Mouse (Mus musculus) heart, embryonic 12.5 days (tissue): Measurements from ENCODE around the gene Zfp184. TPM values are rescaled to one million over a fixed set of nuclear protein-coding genes. Genes with fewer than 3 reads are reported as not detected.
A peak's percentile ranks its signal among the peaks of the same experiment; 100 is the strongest.

ENCODE experiments used
- ATAC-seq: fragments of 200-750 bp; cut with Nextera tagmentation; 2 replicates; pipeline ENCODE4 v1.8.0; 2017; ENCODE audit warnings: moderate TSS enrichment, moderate library complexity; ENCODE audit not compliant: insufficient number of reproducible peaks, low FRiP score
- H3K27ac ChIP-seq: fragments of 300-500 bp; sonication (generic); 2 replicates; pipeline ENCODE4 v1.5.1; 2016; ENCODE audit warnings: mild to moderate bottlenecking, moderate library complexity; ENCODE audit not compliant: poor library complexity, severe bottlenecking
- H3K27me3 ChIP-seq: fragments of 300-500 bp; sonication (generic); replicated peaks from 2 replicates; pipeline ENCODE4 v1.6.1; 2016; ENCODE audit warnings: mild to moderate bottlenecking, moderate library complexity
- H3K36me3 ChIP-seq: fragments of 300-500 bp; sonication (generic); 2 replicates; pipeline ENCODE4 v1.6.1; 2016; ENCODE audit warnings: mild to moderate bottlenecking, moderate library complexity
- H3K4me1 ChIP-seq: fragments of 300-500 bp; sonication (generic); replicated peaks from 2 replicates; pipeline ENCODE4 v1.6.1; 2016; ENCODE audit warnings: mild to moderate bottlenecking
- H3K4me2 ChIP-seq: fragments of 300-500 bp; sonication (generic); 2 replicates; pipeline ENCODE4 v1.6.1; 2016; ENCODE audit warnings: mild to moderate bottlenecking, moderate library complexity
- H3K4me3 ChIP-seq: fragments of 300-500 bp; sonication (generic); 2 replicates; pipeline ENCODE4 v1.5.1; 2016; ENCODE audit warnings: mild to moderate bottlenecking
- H3K9ac ChIP-seq: fragments of 300-500 bp; sonication (generic); 2 replicates; pipeline ENCODE4 v1.6.1; 2016; ENCODE audit warnings: mild to moderate bottlenecking, moderate library complexity
- H3K9me3 ChIP-seq: fragments of 300-500 bp; sonication (generic); replicated peaks from 2 replicates; pipeline ENCODE4 v1.6.1; 2016; ENCODE audit warnings: mild to moderate bottlenecking, moderate library complexity
- WGBS: fragments of 180-500 bp; shearing (Covaris S2); methylation state at CpG from one replicate; pipeline ENCODE4 v1.1.7; 2016; 5-methylcytosine and 5-hydroxymethylcytosine counted together
- polyA plus RNA-seq: library from polyadenylated mRNA; unstranded; fragments of >200 nt; fragmentation: Nextera tagmentation; extraction: Ambion mirVana; gene quantifications from 2 replicates; pipeline ENCODE4 v1.2.1, GENCODE M21; 2016

Zfp184 gene
- polyA plus RNA-seq, 1 experiment from 2014 or later = 7.5 TPM

- 3% methylated on average over 17 of the region's 17 CpGs for WGBS
- Histone ChIP-seq H3K9me3 (no peaks in the 10 kb centered on the region), H3K27ac (no peak overlapping the region), H3K4me2 (peak overlapping the region; percentile 50), H3K4me1 (peaks cover 15% of the 10 kb centered on the region), H3K9ac (no peak overlapping the region), H3K36me3 (no peaks in the 10 kb centered on the region), H3K27me3 (0 out of 2 replicates have a peak, but pooled peaks cover 3% of the 10 kb centered on the region), H3K4me3 (peak overlapping the region; percentile 38)
- no peak for ATAC-seq
Observed at GRCm38 (mm10) chr13:21911147-21911546, 33.7 kb upstream of the Zfp184 start.

- H3K9me3 ChIP-seq = no peaks in the 10 kb centered on the region
- no peak for ATAC-seq
- peak overlapping the region; percentile 36 for H3K4me3 ChIP-seq
- WGBS = 5% methylated on average over 8 of the region's 8 CpGs
- no peak overlapping the region for H3K27ac ChIP-seq
- peak overlapping the region; percentile 39; the same call in 1 of the 2 replicates for H3K9ac ChIP-seq
- H3K4me1 ChIP-seq = peaks cover 9% of the 10 kb centered on the region
- H3K4me2 ChIP-seq = peak overlapping the region; percentile 61
- 0 out of 2 replicates have a peak, but pooled peaks cover 3% of the 10 kb centered on the region for H3K27me3 ChIP-seq
- H3K36me3 ChIP-seq = no peaks in the 10 kb centered on the region
Observed at GRCm38 (mm10) chr13:21913854-21914253, 31.0 kb upstream of the Zfp184 start.

GRCm38 (mm10) chr13:21914599-21914998, 30.3 kb upstream of the Zfp184 start:
- H3K9me3 ChIP-seq = no peaks in the 10 kb centered on the region
- peaks cover 9% of the 10 kb centered on the region for H3K4me1 ChIP-seq
- H3K27ac ChIP-seq = no peak overlapping the region
- 0 out of 2 replicates have a peak overlapping the region, but pooled peaks have one; percentile 39 for H3K9ac ChIP-seq
- WGBS = 3% methylated on average over 14 of the region's 14 CpGs
- no peaks in the 10 kb centered on the region for H3K36me3 ChIP-seq
- peak overlapping the region; percentile 36 for H3K4me3 ChIP-seq
- peak; percentile 64 for ATAC-seq
- H3K27me3 ChIP-seq = 0 out of 2 replicates have a peak, but pooled peaks cover 3% of the 10 kb centered on the region
- peak overlapping the region; percentile 61 for H3K4me2 ChIP-seq

- Histone ChIP-seq H3K4me1 (peaks cover 9% of the 10 kb centered on the region), H3K4me3 (no peak overlapping the region), H3K4me2 (no peak overlapping the region), H3K27me3 (0 out of 2 replicates have a peak, but pooled peaks cover 3% of the 10 kb centered on the region), H3K9ac (no peak overlapping the region), H3K9me3 (no peaks in the 10 kb centered on the region), H3K27ac (no peak overlapping the region), H3K36me3 (no peaks in the 10 kb centered on the region)
- 49% methylated on average over 5 of the region's 5 CpGs for WGBS
- no peak for ATAC-seq
Observed at GRCm38 (mm10) chr13:21915487-21915886, 29.4 kb upstream of the Zfp184 start.

- 50% methylated on average over 6 of the region's 6 CpGs for WGBS
- ATAC-seq = no peak
Observed at GRCm38 (mm10) chr13:21916056-21916455, 28.8 kb upstream of the Zfp184 start.

GRCm38 (mm10) chr13:21917040-21917439, 27.9 kb upstream of the Zfp184 start:
- Histone ChIP-seq H3K4me1 (0 out of 2 replicates have a peak, but pooled peaks cover 6% of the 10 kb centered on the region), H3K4me3 (peak overlapping the region; percentile 63), H3K4me2 (peak overlapping the region; percentile 85), H3K9ac (no peak overlapping the region), H3K36me3 (no peaks in the 10 kb centered on the region), H3K27me3 (0 out of 2 replicates have a peak, but pooled peaks cover 3% of the 10 kb centered on the region), H3K27ac (no peak overlapping the region), H3K9me3 (no peaks in the 10 kb centered on the region)
- no peak for ATAC-seq
- 6% methylated on average over 13 of the region's 13 CpGs for WGBS

More at GRCm38 (mm10) chr13:21916056-21916455, 28.8 kb upstream of the Zfp184 start:
- H3K36me3 ChIP-seq = no peaks in the 10 kb centered on the region
- peaks cover 9% of the 10 kb centered on the region for H3K4me1 ChIP-seq
- H3K4me3 ChIP-seq = no peak overlapping the region
- no peak overlapping the region for H3K9ac ChIP-seq
- 0 out of 2 replicates have a peak, but pooled peaks cover 3% of the 10 kb centered on the region for H3K27me3 ChIP-seq
- H3K4me2 ChIP-seq = no peak overlapping the region
- no peak overlapping the region for H3K27ac ChIP-seq
- no peaks in the 10 kb centered on the region for H3K9me3 ChIP-seq

GRCm38 (mm10) chr13:21917480-21917879, 27.4 kb upstream of the Zfp184 start:
- Histone ChIP-seq H3K4me1 (0 out of 2 replicates have a peak, but pooled peaks cover 6% of the 10 kb centered on the region), H3K27ac (no peak overlapping the region), H3K36me3 (no peaks in the 10 kb centered on the region), H3K27me3 (0 out of 2 replicates have a peak, but pooled peaks cover 3% of the 10 kb centered on the region), H3K9me3 (no peaks in the 10 kb centered on the region), H3K4me2 (peak overlapping the region; percentile 85), H3K9ac (peak overlapping the region; percentile 47; the same call in 1 of the 2 replicates), H3K4me3 (peak overlapping the region; percentile 63)
- ATAC-seq = no peak
- WGBS = 1% methylated on average over 11 of the region's 11 CpGs

- under 1% methylated on average over 16 of the region's 16 CpGs for WGBS
- Histone ChIP-seq H3K9ac (peak overlapping the region; percentile 47), H3K4me3 (peak overlapping the region; percentile 63), H3K9me3 (no peaks in the 10 kb centered on the region), H3K27ac (no peak overlapping the region), H3K27me3 (0 out of 2 replicates have a peak, but pooled peaks cover 3% of the 10 kb centered on the region), H3K36me3 (no peaks in the 10 kb centered on the region), H3K4me1 (0 out of 2 replicates have a peak, but pooled peaks cover 6% of the 10 kb centered on the region), H3K4me2 (peak overlapping the region; percentile 85)
- ATAC-seq = no peak
Observed at GRCm38 (mm10) chr13:21917992-21918391, 26.9 kb upstream of the Zfp184 start.

- ATAC-seq = peak; percentile 91
- under 1% methylated on average over 38 of the region's 38 CpGs for WGBS
- H3K4me3 ChIP-seq = peak overlapping the region; percentile 63
- 0 out of 2 replicates have a peak, but pooled peaks cover 3% of the 10 kb centered on the region for H3K4me1 ChIP-seq
- H3K36me3 ChIP-seq = no peaks in the 10 kb centered on the region
- H3K9ac ChIP-seq = peak overlapping the region; percentile 70
- no peaks in the 10 kb centered on the region for H3K9me3 ChIP-seq
- peak overlapping the region; percentile 85 for H3K4me2 ChIP-seq
- no peak overlapping the region; the same call in 1 of the 2 replicates for H3K27ac ChIP-seq
- 0 out of 2 replicates have a peak, but pooled peaks cover 3% of the 10 kb centered on the region for H3K27me3 ChIP-seq
Observed at GRCm38 (mm10) chr13:21918570-21919419, 26.1 kb upstream of the Zfp184 start.

- H3K27ac ChIP-seq = no peak overlapping the region
- H3K36me3 ChIP-seq = no peaks in the 10 kb centered on the region
- H3K27me3 ChIP-seq = 0 out of 2 replicates have a peak, but pooled peaks cover 3% of the 10 kb centered on the region
- WGBS = 5% methylated on average over 11 of the region's 11 CpGs
- no peaks in the 10 kb centered on the region for H3K9me3 ChIP-seq
- H3K4me1 ChIP-seq = no peaks in the 10 kb centered on the region
- peak overlapping the region; percentile 85; the same call in 1 of the 2 replicates for H3K4me2 ChIP-seq
- no peak for ATAC-seq
- no peak overlapping the region for H3K9ac ChIP-seq
- no peak overlapping the region for H3K4me3 ChIP-seq
Observed at GRCm38 (mm10) chr13:21919836-21920431, 25.0 kb upstream of the Zfp184 start.
